Mouse (Mus musculus): ENCODE measurements around the gene Acacb. TPM values are rescaled to one million over a fixed set of nuclear protein-coding genes. Genes with fewer than 3 reads are reported as not detected.
A peak's percentile ranks its signal among the peaks of the same experiment; 100 is the strongest.

The Acacb gene
- polyA plus RNA-seq, 1 experiment from 2014 or later: 1.8 TPM

- Histone ChIP-seq H3K4me1 (replicated peaks) (peaks cover 25% of the 10 kb centered on the region), H3K27me3 (ENCODE audit: insufficient read depth, poor library complexity, severe bottlenecking) (no peaks in the 10 kb centered on the region), H3K4me3 (no peak overlapping the region), H3K9me3 (no peaks in the 10 kb centered on the region), H3K27ac (no peak overlapping the region), H3K36me3 (no peaks in the 10 kb centered on the region)
- no peak for DNase-seq (ENCODE audit: low spot score)
- 87% methylated on average over 14 of the region's 14 CpGs for whole genome bisulfite sequencing
These were observed 973 bp downstream of the Acacb start for GRCm38 (mm10) chr5:114147043-114147972.

- H3K9me3 ChIP-seq: no peaks in the 10 kb centered on the region
- no peaks in the 10 kb centered on the region for H3K27me3 ChIP-seq (ENCODE audit: insufficient read depth, poor library complexity, severe bottlenecking)
- peaks cover 13% of the 10 kb centered on the region; the same call in 1 of the 2 replicates for H3K4me1 ChIP-seq (replicated peaks)
- WGBS: 89% methylated on average over 12 of the region's 12 CpGs
- H3K27ac ChIP-seq: no peak overlapping the region
- H3K4me3 ChIP-seq: no peak overlapping the region
- no peaks in the 10 kb centered on the region for H3K36me3 ChIP-seq
- DNase-seq (ENCODE audit: low spot score): no peak
These were observed 6.2 kb downstream of the Acacb start for GRCm38 (mm10) chr5:114152359-114153092.

- peaks cover 13% of the 10 kb centered on the region; the same call in 1 of the 2 replicates for H3K4me1 ChIP-seq (replicated peaks)
- H3K27ac ChIP-seq: no peak overlapping the region
- no peaks in the 10 kb centered on the region for H3K36me3 ChIP-seq
- H3K27me3 ChIP-seq (ENCODE audit: insufficient read depth, poor library complexity, severe bottlenecking): no peaks in the 10 kb centered on the region
- H3K9me3 ChIP-seq: no peaks in the 10 kb centered on the region
- 3% methylated on average over 12 of the region's 12 CpGs for WGBS
- peak; percentile 42 for DNase-seq (ENCODE audit: low spot score)
- H3K4me3 ChIP-seq: peak overlapping the region; percentile 42
These were observed 7.2 kb downstream of the Acacb start for GRCm38 (mm10) chr5:114153490-114153889.

- Histone ChIP-seq H3K27ac (no peak overlapping the region), H3K36me3 (no peaks in the 10 kb centered on the region), H3K9me3 (no peaks in the 10 kb centered on the region), H3K4me3 (no peak overlapping the region), H3K27me3 (ENCODE audit: insufficient read depth, poor library complexity, severe bottlenecking) (no peaks in the 10 kb centered on the region), H3K4me1 (replicated peaks) (peaks cover 13% of the 10 kb centered on the region; the same call in 1 of the 2 replicates)
- DNase-seq (ENCODE audit: low spot score): no peak
- 87% methylated on average over 5 of the region's 5 CpGs for WGBS
These were observed 8.4 kb downstream of the Acacb start for GRCm38 (mm10) chr5:114154765-114155164.

GRCm38 (mm10) chr5:114155168-114155933, 9.0 kb downstream of the Acacb start:
- Histone ChIP-seq H3K4me3 (no peak overlapping the region), H3K27ac (no peak overlapping the region; the same call in 1 of the 2 replicates), H3K4me1 (replicated peaks) (peaks cover 13% of the 10 kb centered on the region; the same call in 1 of the 2 replicates), H3K9me3 (no peaks in the 10 kb centered on the region), H3K36me3 (no peaks in the 10 kb centered on the region), H3K27me3 (ENCODE audit: insufficient read depth, poor library complexity, severe bottlenecking) (no peaks in the 10 kb centered on the region)
- no peak for DNase-seq (ENCODE audit: low spot score)
- 64% methylated on average over 9 of the region's 9 CpGs for WGBS

GRCm38 (mm10) chr5:114157236-114157635, 10.9 kb downstream of the Acacb start:
- Histone ChIP-seq H3K9me3 (no peaks in the 10 kb centered on the region), H3K4me3 (no peak overlapping the region), H3K27ac (no peak overlapping the region), H3K36me3 (no peaks in the 10 kb centered on the region), H3K27me3 (ENCODE audit: insufficient read depth, poor library complexity, severe bottlenecking) (no peaks in the 10 kb centered on the region), H3K4me1 (replicated peaks) (peaks cover 13% of the 10 kb centered on the region; the same call in 1 of the 2 replicates)
- DNase-seq (ENCODE audit: low spot score): no peak
- 50% methylated on average over 7 of the region's 7 CpGs for WGBS

- WGBS: 78% methylated on average over 6 of the region's 6 CpGs
- no peaks in the 10 kb centered on the region for H3K9me3 ChIP-seq
- no peak overlapping the region for H3K4me3 ChIP-seq
- H3K27ac ChIP-seq: no peak overlapping the region
- no peak for DNase-seq (ENCODE audit: low spot score)
- H3K4me1 ChIP-seq (replicated peaks): peaks cover 3% of the 10 kb centered on the region; the same call in 1 of the 2 replicates
- no peaks in the 10 kb centered on the region for H3K36me3 ChIP-seq
- no peaks in the 10 kb centered on the region; the same call in 1 of the 2 replicates for H3K27me3 ChIP-seq (ENCODE audit: insufficient read depth, poor library complexity, severe bottlenecking)
These were observed 15.1 kb downstream of the Acacb start for GRCm38 (mm10) chr5:114161424-114161823.

- Histone ChIP-seq H3K4me1 (replicated peaks) (peaks cover under 1% of the 10 kb centered on the region; the same call in 1 of the 2 replicates), H3K9me3 (no peaks in the 10 kb centered on the region), H3K27ac (no peak overlapping the region), H3K36me3 (no peaks in the 10 kb centered on the region), H3K27me3 (ENCODE audit: insufficient read depth, poor library complexity, severe bottlenecking) (no peaks in the 10 kb centered on the region; the same call in 1 of the 2 replicates), H3K4me3 (no peak overlapping the region)
- no peak for DNase-seq (ENCODE audit: low spot score)
- 54% methylated on average over 12 of the region's 12 CpGs for WGBS
These were observed 15.9 kb downstream of the Acacb start for GRCm38 (mm10) chr5:114162106-114162815.

- Histone ChIP-seq H3K36me3 (no peaks in the 10 kb centered on the region), H3K4me1 (replicated peaks) (no peaks in the 10 kb centered on the region; the same call in 1 of the 2 replicates), H3K27me3 (ENCODE audit: insufficient read depth, poor library complexity, severe bottlenecking) (no peaks in the 10 kb centered on the region; the same call in 1 of the 2 replicates), H3K27ac (no peak overlapping the region), H3K4me3 (no peak overlapping the region), H3K9me3 (no peaks in the 10 kb centered on the region)
- WGBS: 83% methylated on average over 6 of the region's 6 CpGs
- no peak for DNase-seq (ENCODE audit: low spot score)
These were observed 16.9 kb downstream of the Acacb start for GRCm38 (mm10) chr5:114163117-114163696.

GRCm38 (mm10) chr5:114170345-114170744, 24.0 kb downstream of the Acacb start:
- H3K4me3 ChIP-seq: no peak overlapping the region
- DNase-seq (ENCODE audit: low spot score): no peak
- peaks cover 13% of the 10 kb centered on the region; the same call in 1 of the 2 replicates for H3K27me3 ChIP-seq (ENCODE audit: insufficient read depth, poor library complexity, severe bottlenecking)
- no peak overlapping the region for H3K27ac ChIP-seq
- WGBS: 83% methylated on average over 7 of the region's 7 CpGs
- no peaks in the 10 kb centered on the region for H3K36me3 ChIP-seq
- H3K9me3 ChIP-seq: no peaks in the 10 kb centered on the region
- H3K4me1 ChIP-seq (replicated peaks): peaks cover 10% of the 10 kb centered on the region

GRCm38 (mm10) chr5:114172936-114173335, 26.6 kb downstream of the Acacb start:
- no peaks in the 10 kb centered on the region for H3K9me3 ChIP-seq
- DNase-seq (ENCODE audit: low spot score): no peak
- no peak overlapping the region for H3K27ac ChIP-seq
- peaks cover 13% of the 10 kb centered on the region; the same call in 1 of the 2 replicates for H3K27me3 ChIP-seq (ENCODE audit: insufficient read depth, poor library complexity, severe bottlenecking)
- WGBS: 87% methylated on average over 3 of the region's 3 CpGs
- no peaks in the 10 kb centered on the region for H3K36me3 ChIP-seq
- peaks cover 22% of the 10 kb centered on the region for H3K4me1 ChIP-seq (replicated peaks)
- H3K4me3 ChIP-seq: no peak overlapping the region

Measured in hindbrain, embryonic 10.5 days (tissue).